Mouse (Mus musculus) stomach, embryonic 14.5 days (tissue): ENCODE measurements around the gene Tex19.2. TPM values are rescaled to one million over a fixed set of nuclear protein-coding genes. Genes with fewer than 3 reads are reported as not detected.
"Not testable (repeated sequence)": the region's sequence is repeated elsewhere in the genome, so short reads cannot be mapped to it uniquely, and the experiment has no call there.

Source experiments
- ATAC-seq: fragments of 200-750 bp; cut with Nextera tagmentation; 2 replicates; pipeline ENCODE4 v1.8.0; 2017; ENCODE audit warnings: low read depth, moderate TSS enrichment; ENCODE audit not compliant: insufficient number of reproducible peaks, insufficient read depth, low FRiP score
- H3K27ac ChIP-seq: fragments of 300-500 bp; sonication (generic); 2 replicates; pipeline ENCODE4 v1.5.1; 2014; ENCODE audit warnings: mild to moderate bottlenecking, low read length, moderate library complexity, mixed read lengths
- H3K27me3 ChIP-seq: fragments of 300-500 bp; sonication (generic); 2 replicates; pipeline ENCODE4 v1.6.1; 2014; ENCODE audit warnings: low read length, control low read depth, mixed read lengths; ENCODE audit not compliant: control insufficient read depth, insufficient read depth
- H3K36me3 ChIP-seq: fragments of 300-500 bp; sonication (generic); 2 replicates; pipeline ENCODE4 v1.6.1; 2014; ENCODE audit warnings: mild to moderate bottlenecking, control low read depth, low read length, moderate library complexity, mixed read lengths; ENCODE audit not compliant: control insufficient read depth, insufficient read depth
- H3K4me1 ChIP-seq: fragments of 300-500 bp; sonication (generic); 2 replicates; pipeline ENCODE4 v1.6.1; 2014; ENCODE audit warnings: low read length, control low read depth, mixed read lengths; ENCODE audit not compliant: control insufficient read depth, insufficient read depth
- H3K4me2 ChIP-seq: fragments of 300-500 bp; sonication (generic); replicated peaks from 2 replicates; pipeline ENCODE4 v1.6.1; 2014; ENCODE audit warnings: low read depth, low read length, control low read depth
- H3K4me3 ChIP-seq: fragments of 300-500 bp; sonication (generic); 2 replicates; pipeline ENCODE4 v1.5.1; 2014; ENCODE audit warnings: low read depth, low read length, control low read depth
- H3K9ac ChIP-seq: fragments of 300-500 bp; sonication (generic); replicated peaks from 2 replicates; pipeline ENCODE4 v1.6.1; 2014; ENCODE audit warnings: low read depth, mild to moderate bottlenecking, control low read depth, low read length, moderate library complexity, mixed read lengths
- H3K9me3 ChIP-seq: fragments of 300-500 bp; sonication (generic); 2 replicates; pipeline ENCODE4 v1.6.1; 2016; ENCODE audit warnings: low read depth, low read length, control low read depth; ENCODE audit not compliant: control insufficient read depth
- WGBS: fragments of 180-500 bp; shearing (Covaris S2); extraction: QIAGEN DNeasy Blood & Tissue Kit; methylation state at CpG from one replicate; pipeline ENCODE4 v1.1.7; 2014; 5-methylcytosine and 5-hydroxymethylcytosine counted together
- polyA plus RNA-seq: library from polyadenylated mRNA; unstranded; fragments of >200 nt; fragmentation: Nextera tagmentation; extraction: Ambion mirVana; gene quantifications from 2 replicates; pipeline ENCODE4 v1.2.1, GENCODE M21; 2014

Gene Tex19.2
- polyA plus RNA-seq, 1 experiment from 2014 or later, result not detected

DNA sequence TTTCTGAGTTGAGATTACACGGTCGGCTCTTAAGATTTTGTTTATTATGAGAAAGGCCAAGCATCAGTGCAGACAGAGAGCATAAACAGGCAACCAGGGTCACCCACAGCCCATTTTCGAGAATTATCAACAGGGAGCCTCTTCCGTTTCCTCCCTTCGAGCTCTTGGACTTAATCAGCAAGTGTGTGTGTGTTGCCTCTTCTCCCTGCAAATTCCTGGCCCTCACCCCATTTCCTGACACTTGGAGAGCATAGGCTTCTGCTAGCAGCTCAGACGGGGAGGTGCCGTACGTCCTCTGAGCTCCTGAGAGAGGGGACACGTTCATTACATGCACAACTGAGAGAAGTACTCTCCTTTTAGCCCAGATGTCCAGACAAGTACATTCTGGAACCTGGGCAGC, 10.4 kb downstream of the Tex19.2 start:
- WGBS, result 39% methylated on average over 9 of the region's 9 CpGs
- 0 out of 2 replicates have a peak, but pooled peaks have one; percentile 28 for ATAC-seq

DNA sequence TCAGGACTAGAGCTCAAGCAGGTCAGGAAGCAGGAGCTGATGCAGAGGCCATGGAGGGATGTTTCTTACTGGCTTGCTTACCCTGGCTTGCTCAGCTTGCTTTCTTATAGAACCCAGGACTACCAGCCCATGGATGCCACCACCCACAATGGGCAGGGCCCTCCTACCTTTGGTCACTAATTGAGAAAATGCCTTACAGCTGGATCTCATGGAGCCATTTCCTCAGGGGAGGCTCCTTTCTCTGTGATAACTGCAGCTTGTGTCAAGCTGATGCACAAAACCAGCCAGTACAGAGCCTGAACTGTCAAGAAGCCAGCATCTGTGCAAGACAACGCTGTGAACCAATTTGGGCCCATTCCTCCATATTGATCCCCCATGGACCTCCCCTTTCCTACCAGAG, 11.2 kb downstream of the Tex19.2 start:
- not testable (repeated sequence) for H3K9ac ChIP-seq, H3K27me3 ChIP-seq, ATAC-seq, H3K27ac ChIP-seq, H3K9me3 ChIP-seq, H3K4me3 ChIP-seq, H3K4me2 ChIP-seq, H3K4me1 ChIP-seq, H3K36me3 ChIP-seq
- 75% methylated on average over 1 of the region's 1 CpGs for WGBS

More for the DNA sequence above, 10.4 kb downstream of the Tex19.2 start:
- H3K9me3 ChIP-seq, result no peaks in the 10 kb centered on the region
- no peaks in the 10 kb centered on the region for H3K27me3 ChIP-seq
- no peak overlapping the region for H3K27ac ChIP-seq
- no peak overlapping the region for H3K4me2 ChIP-seq
- H3K36me3 ChIP-seq, result no peaks in the 10 kb centered on the region
- H3K4me3 ChIP-seq, result no peak overlapping the region
- H3K9ac ChIP-seq, result no peak overlapping the region
- peaks cover 3% of the 10 kb centered on the region; the same call in 1 of the 2 replicates for H3K4me1 ChIP-seq

DNA sequence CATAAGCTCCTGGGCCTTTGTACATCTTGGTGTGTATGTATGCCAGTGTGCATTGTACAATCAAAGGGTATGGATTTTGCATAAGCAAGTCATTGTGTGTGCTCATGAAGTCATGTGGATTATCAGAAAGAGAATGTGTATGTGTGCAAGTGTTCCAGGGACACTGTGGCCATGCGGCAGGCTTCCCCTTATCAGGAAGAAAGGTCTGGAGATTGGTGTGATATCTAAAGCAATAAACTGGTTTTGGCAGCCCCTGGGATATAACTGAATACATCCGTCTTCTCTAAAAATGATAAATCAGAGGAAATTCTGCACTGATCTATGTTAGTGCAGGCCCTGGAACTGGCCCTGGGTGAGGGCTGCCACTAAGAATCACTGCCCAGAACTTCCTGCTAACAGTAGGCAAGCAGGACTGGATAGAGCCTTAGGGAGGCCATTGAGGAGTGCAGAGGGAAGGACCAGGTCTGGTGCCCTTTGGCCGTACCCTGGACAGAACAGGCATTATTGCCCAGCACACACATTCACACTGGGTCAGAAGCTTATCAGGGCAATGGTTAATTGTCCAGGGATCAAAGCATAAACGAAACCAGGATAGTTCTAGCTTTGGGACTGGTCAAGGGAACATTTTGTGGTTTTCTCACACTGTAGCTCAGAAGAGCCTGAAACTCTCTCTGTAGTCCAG, 17.2 kb downstream of the Tex19.2 start:
- no peak for ATAC-seq
- H3K36me3 ChIP-seq, result no peaks in the 10 kb centered on the region

DNA sequence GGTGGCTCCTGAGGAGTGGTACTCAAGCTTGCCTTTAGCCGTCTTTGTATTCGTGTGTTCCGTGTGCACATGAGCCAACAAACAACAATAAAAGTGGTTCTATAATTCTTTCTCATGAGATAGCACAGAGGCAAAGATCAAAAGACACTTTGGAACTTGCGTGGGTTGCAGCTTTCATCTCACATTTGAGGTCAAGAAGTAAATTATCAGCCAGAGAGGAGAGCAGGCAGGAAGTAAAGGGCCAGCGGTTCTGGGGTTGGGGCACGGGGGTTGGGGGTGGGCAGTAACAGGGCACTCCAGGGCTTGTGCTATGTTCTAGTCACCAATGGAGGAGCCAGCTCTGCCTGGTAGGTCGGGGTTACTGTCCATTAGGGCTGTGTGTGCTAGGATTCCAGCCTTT, 17.8 kb downstream of the Tex19.2 start:
- Histone ChIP-seq H3K27me3 (no peaks in the 10 kb centered on the region), H3K4me3 (no peak overlapping the region), H3K36me3 (no peaks in the 10 kb centered on the region), H3K27ac (no peak overlapping the region), H3K9ac (no peak overlapping the region), H3K4me1 (no peaks in the 10 kb centered on the region), H3K9me3 (no peaks in the 10 kb centered on the region), H3K4me2 (no peak overlapping the region)
- ATAC-seq, result no peak
- WGBS, result 51% methylated on average over 7 of the region's 7 CpGs

More for the DNA sequence above, 17.2 kb downstream of the Tex19.2 start:
- Histone ChIP-seq H3K4me3 (no peak overlapping the region), H3K27ac (no peak overlapping the region), H3K9ac (no peak overlapping the region), H3K4me1 (no peaks in the 10 kb centered on the region), H3K4me2 (no peak overlapping the region), H3K27me3 (no peaks in the 10 kb centered on the region), H3K9me3 (no peaks in the 10 kb centered on the region)
- 85% methylated on average over 4 of the region's 4 CpGs for WGBS

DNA sequence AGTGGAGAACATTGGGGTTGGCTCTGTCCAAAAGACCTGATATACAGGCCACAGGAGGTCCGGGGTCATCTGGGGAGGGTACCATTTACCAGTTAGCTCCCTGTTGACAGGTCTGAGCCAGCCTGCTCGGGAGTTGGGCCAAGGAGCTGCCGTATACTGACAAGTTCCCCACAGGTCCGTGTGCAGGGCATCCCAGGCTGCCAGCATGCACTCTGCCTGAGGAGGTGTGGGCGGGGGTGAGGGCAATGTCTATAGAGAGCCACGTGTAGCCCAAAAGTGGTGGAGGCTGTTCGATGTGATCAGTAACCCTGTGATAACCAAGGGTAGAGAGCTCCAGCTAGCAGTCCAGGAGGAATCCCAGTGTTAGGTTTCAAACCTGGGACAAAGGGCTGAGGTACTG, 18.7 kb downstream of the Tex19.2 start:
- ATAC-seq, result no peak
- 68% methylated on average over 7 of the region's 7 CpGs for WGBS

DNA sequence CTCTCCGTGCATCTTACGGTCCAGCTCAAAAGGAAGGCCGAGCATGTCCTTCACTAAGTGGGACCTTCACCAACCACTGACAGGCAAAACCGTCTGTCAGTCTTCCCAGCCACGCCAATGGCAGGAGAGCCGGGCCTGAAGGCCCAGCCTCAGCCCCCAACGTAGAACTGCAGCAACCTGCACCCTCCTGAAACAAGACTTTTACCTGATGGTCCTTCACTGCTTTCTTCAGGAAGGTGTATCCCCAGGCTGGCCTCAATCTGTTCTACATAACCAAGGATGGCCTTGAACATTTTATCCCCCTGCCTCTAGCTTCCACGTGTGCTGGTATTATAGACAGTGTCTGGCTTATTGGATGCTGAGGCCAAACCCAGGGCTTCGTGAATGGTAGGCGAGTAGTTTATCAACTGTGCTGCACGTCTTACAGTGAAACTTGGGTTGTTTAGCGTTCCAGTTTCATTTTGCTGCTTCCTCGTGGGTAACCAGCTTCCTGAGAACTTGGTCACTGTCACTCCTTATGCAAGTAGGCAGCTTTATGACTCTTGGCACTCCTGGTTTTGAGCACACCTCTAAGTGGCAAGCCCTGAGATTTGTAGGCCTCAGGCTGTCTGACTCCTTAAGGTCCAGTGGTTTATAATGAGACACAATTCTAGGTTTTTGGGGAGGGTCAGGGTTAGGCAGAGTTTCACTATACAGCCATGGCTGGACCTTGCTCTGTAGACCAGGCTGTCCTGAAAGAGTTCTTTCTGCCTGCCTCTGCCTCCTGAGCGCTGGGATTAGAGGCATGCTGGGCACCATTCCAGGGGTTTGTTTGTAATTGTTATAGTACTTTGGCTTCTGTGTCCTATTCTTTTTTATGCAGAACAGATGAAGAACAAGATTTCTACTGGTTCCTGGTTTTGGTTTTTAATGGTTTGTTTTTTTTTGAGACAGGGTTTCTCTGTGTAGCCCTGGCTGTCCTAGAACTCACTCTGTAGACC, 25.6 kb downstream of the Tex19.2 start:
- no peaks in the 10 kb centered on the region for H3K27me3 ChIP-seq
- 90% methylated on average over 14 of the region's 14 CpGs for WGBS
- no peak overlapping the region for H3K9ac ChIP-seq
- H3K27ac ChIP-seq, result no peak overlapping the region
- no peaks in the 10 kb centered on the region for H3K9me3 ChIP-seq
- H3K36me3 ChIP-seq, result no peaks in the 10 kb centered on the region
- H3K4me2 ChIP-seq, result no peak overlapping the region
- no peaks in the 10 kb centered on the region for H3K4me1 ChIP-seq
- no peak overlapping the region for H3K4me3 ChIP-seq
- ATAC-seq, result no peak

More for the DNA sequence above, 18.7 kb downstream of the Tex19.2 start:
- no peak overlapping the region for H3K9ac ChIP-seq
- no peaks in the 10 kb centered on the region for H3K36me3 ChIP-seq
- H3K9me3 ChIP-seq, result no peaks in the 10 kb centered on the region
- H3K27ac ChIP-seq, result no peak overlapping the region
- H3K4me1 ChIP-seq, result no peaks in the 10 kb centered on the region
- H3K27me3 ChIP-seq, result no peaks in the 10 kb centered on the region
- no peak overlapping the region for H3K4me3 ChIP-seq
- no peak overlapping the region for H3K4me2 ChIP-seq

DNA sequence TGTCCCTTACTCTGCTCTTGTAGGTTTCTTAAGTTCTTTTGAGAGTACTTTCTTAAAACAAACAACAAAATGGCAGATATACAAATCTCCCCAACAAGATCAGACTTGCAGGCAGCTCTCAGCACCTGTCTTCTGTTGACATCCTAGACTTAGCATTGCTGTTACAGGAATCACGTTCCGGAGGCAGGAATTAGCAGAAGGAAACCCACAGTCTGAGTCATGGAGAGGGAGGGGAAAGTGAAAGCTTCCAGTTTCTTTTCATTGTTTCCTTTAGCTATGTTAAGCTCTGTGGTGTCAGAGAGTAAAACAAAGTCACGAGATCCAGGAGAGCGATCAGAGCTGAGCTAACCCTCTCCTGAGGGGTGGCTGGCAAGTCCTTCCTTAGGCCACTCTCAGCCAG, 27.5 kb downstream of the Tex19.2 start:
- 57% methylated on average over 4 of the region's 4 CpGs for WGBS
- H3K4me1 ChIP-seq, result no peaks in the 10 kb centered on the region
- no peak overlapping the region for H3K9ac ChIP-seq
- H3K9me3 ChIP-seq, result no peaks in the 10 kb centered on the region
- no peak overlapping the region for H3K4me2 ChIP-seq
- no peak for ATAC-seq
- no peaks in the 10 kb centered on the region for H3K27me3 ChIP-seq
- no peak overlapping the region for H3K4me3 ChIP-seq
- no peaks in the 10 kb centered on the region for H3K36me3 ChIP-seq
- no peak overlapping the region for H3K27ac ChIP-seq

DNA sequence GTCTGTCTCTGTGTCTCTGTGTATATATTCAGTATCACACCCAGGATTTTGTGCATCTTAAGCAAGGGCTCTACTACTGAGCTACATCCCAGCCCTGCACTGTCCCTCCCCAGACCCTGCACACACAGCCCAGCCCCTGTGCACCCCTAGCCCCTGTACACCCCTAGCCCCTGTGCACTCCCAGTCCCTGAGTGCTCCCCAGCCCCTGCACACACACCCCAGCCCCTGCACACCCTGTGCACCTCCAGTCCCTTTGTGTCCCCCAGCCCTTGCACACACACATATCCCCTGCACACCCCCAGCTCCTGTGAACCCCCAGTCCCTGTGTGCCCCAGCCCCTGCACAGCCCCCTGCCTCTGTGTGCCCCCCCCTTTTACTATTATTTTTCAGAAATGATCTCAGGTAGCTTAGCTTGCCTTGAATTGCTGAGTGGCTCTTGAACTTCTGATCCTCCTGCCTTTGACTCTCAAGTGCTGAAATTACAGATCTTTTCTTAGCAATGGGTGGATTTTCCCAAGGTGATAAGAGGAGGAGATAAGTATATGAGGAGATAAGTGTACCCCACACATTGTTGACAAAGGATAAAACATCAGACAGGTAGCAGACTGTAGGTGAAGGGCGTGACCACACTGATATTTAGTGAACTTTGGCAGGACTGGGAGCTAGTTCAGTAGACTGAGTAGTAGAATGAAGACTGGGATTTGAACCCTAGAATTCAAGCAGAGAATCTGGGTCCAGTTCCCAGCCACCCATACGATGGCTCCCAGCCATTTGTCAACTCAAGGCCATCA, 28.5 kb downstream of the Tex19.2 start:
- 71% methylated on average over 2 of the region's 2 CpGs for WGBS
- H3K4me3 ChIP-seq, result no peak overlapping the region
- H3K27me3 ChIP-seq, result no peaks in the 10 kb centered on the region
- ATAC-seq, result no peak
- H3K9me3 ChIP-seq, result no peaks in the 10 kb centered on the region
- H3K27ac ChIP-seq, result no peak overlapping the region
- no peaks in the 10 kb centered on the region for H3K4me1 ChIP-seq
- H3K36me3 ChIP-seq, result no peaks in the 10 kb centered on the region
- no peak overlapping the region for H3K9ac ChIP-seq
- no peak overlapping the region for H3K4me2 ChIP-seq
